Mouse (Mus musculus) small intestine, adult 2 months (tissue): ENCODE measurements around the gene Ptprm.

Experiments used
- CTCF ChIP-seq: fragments of 200-500 bp; IDR thresholded peaks from 2 replicates; pipeline ENCODE4 v1.5.1; 2012; ENCODE audit warnings: low read depth, mild to moderate bottlenecking, control low read depth, inconsistent platforms, low read length, moderate library complexity, mixed read lengths; ENCODE audit not compliant: insufficient replicate concordance, insufficient read length; ENCODE audit errors: extremely low read depth
- POLR2A ChIP-seq: fragments of 200-500 bp; IDR thresholded peaks from 2 replicates; pipeline ENCODE4 v1.6.1; 2012; ENCODE audit warnings: low read depth, mild to moderate bottlenecking, control low read depth, inconsistent platforms, low read length, moderate library complexity

DNA sequence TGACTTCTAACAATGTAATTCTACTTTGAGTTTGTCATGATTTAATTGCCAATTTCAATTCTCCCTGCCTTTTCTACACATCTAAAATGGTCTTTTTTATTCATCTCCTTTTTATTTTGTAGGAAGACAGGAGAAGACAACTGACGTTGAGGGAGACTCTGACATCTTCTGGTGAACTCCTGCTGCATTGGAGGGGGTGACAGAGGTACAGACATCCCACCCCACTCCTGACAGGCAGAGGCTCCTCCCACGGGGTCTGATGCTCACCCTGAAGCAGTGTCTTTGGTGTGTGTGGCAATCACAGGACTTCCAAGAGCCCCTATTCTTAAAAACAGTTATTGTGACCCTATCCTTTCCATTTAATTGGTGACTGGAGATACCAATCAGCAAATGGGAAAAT, 589.8 kb downstream of the Ptprm start:
- no peak for TF ChIP-seq POLR2A
- TF ChIP-seq CTCF: no peak
